Mouse (Mus musculus): ENCODE measurements around the gene Gab1.
A peak's percentile ranks its signal among the peaks of the same experiment; 100 is the strongest.

The Gab1 gene

DNA sequence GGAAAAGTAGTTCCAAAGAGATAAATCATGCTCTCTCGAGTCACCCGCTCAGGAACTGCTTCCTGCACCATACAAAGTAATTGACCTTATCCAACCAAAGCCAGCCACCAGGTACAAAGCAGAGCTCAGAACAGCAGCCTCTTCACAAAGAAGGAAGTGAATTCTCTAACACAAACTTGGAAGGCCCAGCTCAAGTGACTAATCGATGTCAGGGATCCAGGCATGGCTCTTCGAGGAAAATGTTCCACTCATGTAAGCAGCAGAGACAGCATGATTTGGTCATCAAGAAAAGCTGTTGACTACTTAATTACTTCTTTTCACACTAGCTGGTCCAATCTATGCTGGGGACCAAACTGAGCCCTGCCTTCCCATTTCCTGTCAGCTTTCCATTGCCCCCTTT lies 69.4 kb downstream of the Gab1 start:
- no peak for DNase-seq (ENCODE audit: low spot score in 2 of 2)

DNA sequence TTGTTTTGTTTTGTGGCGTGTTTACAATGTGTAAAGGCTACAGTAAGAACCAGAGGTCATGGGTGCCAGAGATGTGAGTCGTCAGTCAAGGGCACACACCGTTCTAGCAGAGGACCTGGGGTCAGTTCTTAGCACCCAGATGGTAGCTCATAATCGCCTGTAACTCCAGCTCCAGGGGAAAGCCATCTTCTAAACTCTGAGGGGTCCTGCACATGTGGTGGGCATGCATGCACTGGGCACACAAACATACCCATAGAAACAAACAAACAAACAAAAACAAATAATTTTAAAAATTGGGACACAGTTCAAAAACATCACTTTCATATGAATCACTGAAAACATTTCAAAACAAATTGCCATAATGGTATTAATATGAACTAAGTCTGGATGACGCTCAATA lies 69.9 kb downstream of the Gab1 start:
- DNase-seq (ENCODE audit: low spot score in 2 of 2), result no peak

DNA sequence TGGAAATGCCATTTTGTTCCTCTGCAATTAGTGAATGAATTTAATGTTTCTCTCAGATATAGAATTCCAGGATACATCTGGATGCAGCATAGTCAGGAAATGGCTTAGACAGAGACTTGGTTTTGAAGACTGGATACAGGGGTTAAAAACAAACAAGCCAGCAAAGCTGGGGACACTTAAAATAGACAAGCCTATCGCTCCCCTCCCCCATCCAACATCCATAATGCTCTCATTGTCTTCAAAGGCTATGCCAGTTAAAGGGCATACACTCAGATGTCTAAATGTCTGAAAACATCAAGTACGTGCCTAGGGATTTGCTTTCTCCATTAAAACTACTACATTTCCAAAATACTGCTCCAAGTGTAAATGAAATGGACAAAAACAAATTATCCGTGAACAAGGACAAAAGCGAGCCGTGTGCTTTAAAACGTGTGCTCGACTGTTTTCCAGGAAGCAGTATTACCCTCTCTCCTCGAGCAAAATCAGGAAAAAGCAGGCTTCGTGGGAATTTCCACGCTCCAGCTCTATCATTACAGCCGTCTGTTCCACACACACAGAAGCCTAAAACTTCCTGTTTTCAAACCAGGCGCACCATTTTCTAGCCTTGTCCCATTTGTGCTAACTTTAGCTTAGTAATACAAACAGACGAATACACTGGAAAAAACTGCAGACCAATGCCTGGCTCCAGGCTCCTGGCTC lies 72.4 kb downstream of the Gab1 start:
- no peak for DNase-seq (ENCODE audit: low spot score in 2 of 2)

DNA sequence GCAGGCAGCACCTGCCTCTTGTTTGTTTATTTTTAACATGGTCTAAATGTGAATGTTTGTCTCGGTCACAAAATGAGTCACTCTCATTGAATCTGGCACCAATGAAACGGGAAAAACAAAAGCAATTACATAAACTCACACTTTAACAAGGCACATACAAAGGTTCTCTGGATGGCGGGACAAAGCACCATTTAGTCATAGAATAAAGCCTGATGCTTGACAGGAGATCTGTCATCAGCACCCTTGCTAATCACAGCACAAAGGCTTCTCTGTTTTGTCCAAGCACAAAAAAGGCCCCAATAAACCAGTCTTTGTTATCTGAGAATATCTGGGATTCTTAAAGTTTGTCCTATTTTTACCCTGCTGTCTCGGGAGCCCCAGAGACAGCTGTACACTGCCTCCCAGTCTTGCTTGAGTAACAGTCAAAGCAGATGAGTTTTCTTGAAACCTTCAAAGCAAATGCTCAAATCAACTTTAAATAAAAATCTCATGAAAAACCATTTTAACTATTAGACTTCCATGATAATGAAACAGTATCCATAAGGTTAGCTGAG lies 76.2 kb downstream of the Gab1 start:
- no peak for DNase-seq (ENCODE audit: low spot score in 2 of 2)

DNA sequence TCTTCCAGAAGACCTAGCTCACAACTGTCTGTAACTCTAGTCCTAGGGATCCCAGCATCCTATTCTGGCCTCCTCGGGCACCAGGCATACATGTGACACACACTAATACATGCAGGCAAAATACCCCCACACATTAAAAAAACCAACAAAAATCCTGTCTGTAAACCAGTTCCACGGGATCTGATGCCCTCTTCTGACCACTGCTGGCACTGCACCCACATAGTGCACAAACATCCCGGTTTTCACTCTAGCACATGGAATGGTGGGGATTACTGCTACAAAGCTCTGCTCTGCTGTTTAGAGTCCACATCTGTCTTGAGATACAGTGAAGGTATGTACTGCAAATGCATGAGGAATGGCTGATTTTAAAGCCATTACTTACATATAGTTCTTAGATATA lies 81.5 kb downstream of the Gab1 start:
- DNase-seq (ENCODE audit: low spot score in 2 of 2), result no peak

DNA sequence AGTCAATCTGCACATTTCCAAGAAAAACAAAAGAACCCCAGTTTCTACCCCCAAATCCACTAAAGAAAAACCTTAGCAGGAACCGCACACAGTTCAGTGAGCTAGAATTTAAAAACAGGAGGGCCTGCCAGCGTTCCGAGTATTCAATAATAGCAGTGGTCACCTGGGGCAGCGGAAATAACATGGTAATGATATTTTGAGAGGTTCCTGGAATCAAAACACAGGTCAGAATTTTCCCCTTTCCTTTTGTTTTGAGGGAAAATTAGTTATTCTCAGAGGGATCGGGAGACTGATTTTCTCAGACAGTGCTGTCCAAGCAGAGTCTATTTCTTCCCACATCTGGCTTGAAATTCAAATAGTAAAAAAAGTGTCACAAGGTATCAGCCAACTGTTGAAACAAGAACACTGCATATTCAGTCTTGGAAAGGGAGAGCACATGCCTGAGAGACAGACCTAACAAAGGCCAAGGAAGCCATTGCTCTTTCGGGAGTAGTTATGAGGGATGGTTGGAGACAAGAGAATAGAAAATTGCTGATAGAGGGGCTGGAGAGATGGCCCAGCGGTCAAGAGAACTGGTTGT lies 82.0 kb downstream of the Gab1 start:
- DNase-seq (ENCODE audit: low spot score in 2 of 2), result no peak

DNA sequence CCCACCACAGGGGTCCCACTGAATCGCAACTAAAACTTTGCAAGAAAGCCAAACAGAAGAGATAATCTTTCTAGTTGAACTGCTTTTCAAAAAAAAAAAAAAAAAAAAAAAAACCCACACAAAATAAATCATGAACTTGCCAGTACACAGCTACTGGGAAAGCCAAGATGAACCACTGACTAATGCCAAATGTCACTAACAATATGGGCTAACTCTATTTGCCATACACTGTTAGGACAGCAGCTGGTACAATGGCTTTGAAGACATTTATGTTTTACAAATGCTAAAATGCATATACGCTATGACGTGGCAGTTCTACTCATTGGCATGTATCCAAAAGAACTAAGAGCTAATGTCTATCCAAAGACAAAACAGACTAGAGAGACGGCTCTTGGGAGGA lies 84.2 kb downstream of the Gab1 start:
- DNase-seq (ENCODE audit: low spot score in 2 of 2), result no peak

DNA sequence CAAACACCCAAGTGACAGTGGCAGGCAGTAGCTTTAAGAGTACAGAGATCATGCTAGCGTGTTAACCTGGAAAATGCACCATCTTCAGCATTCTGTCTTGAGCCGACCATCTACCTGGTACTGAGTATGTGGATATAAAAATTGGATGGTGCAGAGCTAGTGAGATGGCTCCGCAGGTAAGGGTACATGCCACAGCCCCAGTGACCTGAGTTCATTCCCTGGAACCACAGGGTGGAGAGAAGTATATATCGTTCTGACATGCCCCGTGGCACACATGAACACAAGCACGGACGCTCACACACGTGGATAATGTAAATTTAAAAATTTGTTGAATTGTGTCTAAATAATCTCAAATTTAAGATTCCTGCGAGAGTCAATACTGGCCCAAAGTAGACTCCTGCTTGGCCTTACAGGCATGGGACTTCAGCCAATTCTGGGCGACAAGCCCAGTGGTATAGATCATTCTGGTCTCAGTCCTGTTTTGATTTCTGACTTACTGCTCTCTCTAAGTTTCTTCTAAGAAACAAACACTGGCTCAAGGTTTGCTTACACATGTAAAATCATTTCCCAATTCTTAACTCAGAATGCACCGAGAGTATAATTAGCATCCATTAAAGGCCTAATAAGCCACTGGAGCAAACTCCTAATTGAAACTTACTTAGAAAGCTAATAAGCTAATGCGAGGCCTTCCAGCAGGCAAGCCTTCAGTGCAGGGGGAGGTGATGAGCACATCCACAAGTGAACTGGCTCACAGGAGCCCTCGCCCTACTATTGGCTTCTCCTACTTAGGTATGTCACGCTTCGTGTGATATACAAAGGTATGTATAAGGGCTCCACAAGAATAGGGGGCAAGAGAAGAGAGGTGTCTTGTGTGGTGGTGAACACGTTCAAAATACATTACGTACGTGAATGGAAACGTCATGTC lies 85.5 kb downstream of the Gab1 start:
- DNase-seq (ENCODE audit: low spot score in 2 of 2), result no peak

DNA sequence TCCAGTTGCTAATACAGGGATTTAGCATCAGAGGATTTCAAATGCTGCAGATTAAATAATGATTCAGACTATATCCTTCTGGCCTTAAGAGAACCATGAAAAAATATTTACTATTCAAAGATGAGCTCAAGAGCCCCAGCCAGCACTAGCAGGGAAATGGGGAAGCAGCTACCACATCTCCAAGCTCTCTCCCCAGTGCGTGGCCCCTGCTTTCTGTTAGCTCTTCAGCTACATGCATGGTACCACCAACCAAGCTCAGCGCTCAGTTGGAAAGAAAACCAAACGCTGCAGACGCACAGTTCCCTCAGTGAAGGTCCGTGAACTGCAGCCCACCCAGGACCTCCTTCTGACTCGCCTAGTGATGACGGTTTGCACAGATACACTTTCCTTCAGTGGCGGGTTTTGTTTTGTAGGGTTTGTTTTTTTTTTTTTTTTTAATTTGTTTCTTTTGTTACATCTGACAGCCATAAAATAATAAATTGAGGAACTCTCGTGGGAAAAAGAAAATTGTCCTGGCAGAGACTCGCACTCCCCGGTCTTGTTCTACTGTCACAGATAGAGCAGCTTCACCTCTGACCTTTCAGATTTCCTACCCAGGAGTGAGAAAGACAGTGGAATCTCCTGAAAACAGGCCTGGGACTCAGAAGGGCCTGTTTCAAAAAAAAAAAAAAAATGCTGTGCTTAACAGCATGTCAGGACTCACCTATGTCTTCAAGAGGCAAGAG lies 86.4 kb downstream of the Gab1 start:
- DNase-seq (ENCODE audit: low spot score in 2 of 2), result no peak

DNA sequence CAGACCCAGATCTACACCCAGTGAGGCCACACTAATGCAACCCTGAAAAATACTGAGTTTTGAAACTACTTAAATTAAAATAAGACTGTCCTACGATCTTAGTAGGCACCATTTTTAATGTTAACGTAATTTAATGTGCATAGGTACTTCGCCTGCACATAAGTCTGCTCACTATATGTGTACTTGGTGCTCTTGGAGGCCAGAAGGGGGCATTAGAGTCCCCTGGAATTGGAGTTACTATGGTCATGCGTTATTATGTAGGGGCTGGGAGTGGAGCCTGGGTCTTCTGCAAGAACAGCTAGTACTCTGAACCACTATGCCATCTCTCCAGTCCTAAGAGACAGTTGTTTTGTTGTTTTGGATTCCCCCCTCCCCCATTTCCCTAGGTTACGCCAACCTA lies 88.1 kb downstream of the Gab1 start:
- DNase-seq (ENCODE audit: low spot score in 2 of 2), result no peak

DNA sequence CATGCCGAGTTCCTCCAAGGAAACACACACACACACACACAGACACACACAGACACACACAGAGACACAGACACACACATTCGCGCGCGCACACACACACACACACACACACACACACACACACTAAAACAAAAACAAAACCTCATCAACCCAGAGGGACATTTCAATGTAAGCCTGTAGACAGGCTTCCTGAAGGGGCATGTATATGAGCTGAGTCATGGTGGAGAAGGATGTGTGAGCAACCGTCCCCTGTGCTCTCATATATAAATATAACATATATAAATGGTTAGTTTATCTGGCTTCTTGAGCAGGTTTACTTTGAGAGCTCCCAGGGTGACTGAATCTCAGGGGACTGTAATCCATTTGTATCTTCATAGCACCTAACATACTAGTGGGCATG lies 91.0 kb downstream of the Gab1 start:
- DNase-seq (ENCODE audit: low spot score in 2 of 2), result no peak

DNA sequence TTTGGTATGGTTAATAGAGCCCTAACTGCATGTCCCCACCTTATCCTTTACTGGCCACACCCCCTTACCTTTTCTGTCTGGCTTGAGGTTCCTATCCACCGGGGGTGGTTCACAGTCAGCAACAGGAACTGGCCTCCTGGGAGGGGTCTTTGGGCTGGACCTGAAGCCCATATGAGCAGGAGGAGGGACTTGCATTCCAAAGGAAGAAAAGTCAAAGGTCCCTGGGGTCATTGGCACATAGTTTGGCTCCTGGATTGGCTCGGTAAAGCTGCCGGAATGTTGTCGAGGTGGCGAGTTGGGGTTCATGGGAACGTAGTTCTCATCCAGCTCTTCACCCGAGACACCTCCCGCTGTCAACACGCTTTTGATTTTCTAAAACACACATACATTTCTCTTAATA lies 95.8 kb downstream of the Gab1 start:
- DNase-seq (ENCODE audit: low spot score in 2 of 2), result no peak

DNA sequence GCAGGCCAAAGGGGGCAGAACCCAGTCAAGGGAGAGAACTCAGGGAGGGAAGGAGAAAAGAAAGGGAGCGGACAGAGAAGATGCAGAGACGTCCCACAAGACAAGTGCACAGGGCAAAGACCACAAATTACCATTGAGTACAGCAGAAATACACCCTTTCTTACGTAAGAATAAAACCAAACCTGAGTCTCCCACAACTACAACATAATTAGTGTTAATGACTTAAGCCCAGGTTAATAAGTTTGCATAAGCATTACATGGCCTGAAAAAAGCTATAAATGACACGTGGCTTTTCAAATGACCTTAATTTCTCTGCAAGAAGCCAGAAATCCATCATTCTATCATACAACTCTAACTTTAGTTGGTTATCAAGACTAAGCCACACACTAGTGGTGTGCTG lies 97.0 kb downstream of the Gab1 start:
- DNase-seq (ENCODE audit: low spot score in 2 of 2), result no peak

DNA sequence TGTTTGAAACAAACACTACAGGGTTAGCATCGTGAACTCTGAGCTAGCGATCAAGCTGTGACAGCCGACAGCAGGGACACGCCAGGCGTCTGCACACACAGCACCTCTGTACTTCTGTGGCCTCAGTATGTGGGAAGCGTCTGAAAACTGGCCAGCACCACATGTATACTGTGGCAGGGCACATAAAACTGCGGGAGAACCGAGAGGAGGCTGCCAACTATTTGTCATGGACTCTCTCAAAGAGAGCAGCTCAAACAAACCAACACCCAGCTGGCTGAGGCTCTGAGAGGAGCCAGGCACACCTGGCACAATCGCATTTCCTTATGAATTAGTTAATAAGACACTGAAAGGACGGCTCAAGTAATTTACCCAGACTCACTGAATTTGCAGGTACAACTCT lies 99.0 kb downstream of the Gab1 start:
- no peak for DNase-seq (ENCODE audit: low spot score in 2 of 2)

DNA sequence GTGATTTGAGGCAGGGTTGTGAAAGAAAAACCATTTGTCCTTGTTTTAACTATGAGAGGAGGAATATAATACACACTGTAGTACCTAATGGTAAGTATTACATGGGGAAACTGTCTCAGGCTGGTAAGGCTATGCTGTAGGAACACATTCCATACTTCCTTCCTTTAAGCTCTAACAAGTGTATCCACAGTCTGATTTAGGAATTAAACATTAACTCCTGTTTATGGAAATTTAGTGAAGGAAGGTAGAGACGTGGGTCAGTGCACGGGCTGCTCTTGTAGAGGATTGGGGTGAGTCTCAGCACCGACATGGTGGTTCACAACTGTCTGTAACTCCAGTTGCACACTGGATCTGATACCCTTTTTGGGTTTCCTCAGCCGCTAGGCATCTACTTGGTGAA lies 100.0 kb downstream of the Gab1 start:
- DNase-seq (ENCODE audit: low spot score in 2 of 2), result no peak

DNA sequence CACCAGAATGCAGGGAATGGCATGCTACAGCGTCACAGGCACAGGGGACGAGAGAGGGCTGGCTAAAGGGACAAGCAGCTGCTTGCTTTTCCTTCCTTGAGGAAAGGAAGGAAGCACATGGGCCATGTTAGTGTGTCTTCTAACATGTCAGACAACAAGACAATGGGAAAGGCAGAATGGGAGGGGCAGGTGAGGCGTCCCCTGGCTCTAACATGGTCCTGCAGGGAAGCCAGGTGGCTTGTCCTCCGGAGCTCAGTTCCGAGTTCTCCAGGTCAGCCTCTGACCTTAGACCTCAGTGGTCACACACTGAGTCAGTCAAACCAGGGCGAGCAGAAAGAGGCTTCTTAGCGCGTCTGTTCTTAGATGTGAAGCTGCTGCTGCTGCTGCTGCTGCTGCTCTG lies 103.9 kb downstream of the Gab1 start:
- no peak for DNase-seq (ENCODE audit: low spot score in 2 of 2)

DNA sequence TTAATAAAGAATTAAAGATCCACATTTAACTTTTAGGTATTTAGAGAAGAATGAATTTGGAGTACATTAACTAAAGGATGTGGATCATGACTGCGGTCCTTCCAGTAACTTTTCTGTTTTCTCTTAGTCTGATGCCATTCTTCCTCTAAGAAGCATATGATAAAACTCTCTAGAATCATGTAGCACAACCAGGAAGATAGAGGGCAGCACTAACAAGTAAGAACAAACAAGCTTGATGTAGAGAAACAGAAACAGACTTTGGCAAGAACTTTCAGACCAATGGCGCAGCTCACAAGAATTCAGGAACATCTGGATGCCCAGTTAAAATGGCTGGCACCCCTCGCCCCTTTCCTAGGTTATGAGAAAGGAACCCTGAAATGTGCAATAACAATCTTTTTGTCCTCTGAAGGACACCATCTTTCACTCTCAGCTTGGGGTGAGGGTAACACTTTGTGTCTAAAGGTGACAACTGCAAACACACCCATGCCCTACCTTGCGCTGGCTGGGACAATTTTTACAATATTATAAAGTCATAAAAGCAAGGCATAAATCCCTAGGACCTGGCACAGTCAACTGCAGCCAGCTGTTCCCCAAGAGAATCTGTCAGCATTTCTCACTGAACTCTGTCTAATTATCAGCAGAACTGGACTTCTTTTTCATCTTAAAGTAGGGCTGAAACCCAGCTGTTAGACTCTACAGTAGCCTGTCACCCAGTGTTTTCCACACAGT lies 107.4 kb downstream of the Gab1 start:
- DNase-seq (ENCODE audit: low spot score in 2 of 2), result no peak

DNA sequence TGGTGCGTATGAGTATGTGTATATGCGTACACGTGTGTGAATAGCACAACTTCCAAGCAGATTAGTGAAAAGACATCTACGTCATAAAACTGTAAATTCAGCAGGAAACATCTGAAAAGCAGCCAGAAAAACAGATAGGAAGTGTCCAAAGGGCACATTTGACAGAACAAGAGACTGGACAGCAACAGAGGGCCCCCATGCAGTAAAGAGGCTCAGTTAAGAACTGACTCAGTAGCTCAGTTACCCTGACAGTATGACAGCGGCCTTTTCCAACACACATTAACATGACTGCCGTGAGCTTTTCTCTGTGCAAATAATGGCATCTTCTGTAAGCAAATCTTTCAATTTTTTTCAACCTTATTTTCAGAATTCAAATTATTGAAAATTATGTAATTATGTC lies 111.9 kb downstream of the Gab1 start:
- DNase-seq (ENCODE audit: low spot score in 2 of 2), result no peak

DNA sequence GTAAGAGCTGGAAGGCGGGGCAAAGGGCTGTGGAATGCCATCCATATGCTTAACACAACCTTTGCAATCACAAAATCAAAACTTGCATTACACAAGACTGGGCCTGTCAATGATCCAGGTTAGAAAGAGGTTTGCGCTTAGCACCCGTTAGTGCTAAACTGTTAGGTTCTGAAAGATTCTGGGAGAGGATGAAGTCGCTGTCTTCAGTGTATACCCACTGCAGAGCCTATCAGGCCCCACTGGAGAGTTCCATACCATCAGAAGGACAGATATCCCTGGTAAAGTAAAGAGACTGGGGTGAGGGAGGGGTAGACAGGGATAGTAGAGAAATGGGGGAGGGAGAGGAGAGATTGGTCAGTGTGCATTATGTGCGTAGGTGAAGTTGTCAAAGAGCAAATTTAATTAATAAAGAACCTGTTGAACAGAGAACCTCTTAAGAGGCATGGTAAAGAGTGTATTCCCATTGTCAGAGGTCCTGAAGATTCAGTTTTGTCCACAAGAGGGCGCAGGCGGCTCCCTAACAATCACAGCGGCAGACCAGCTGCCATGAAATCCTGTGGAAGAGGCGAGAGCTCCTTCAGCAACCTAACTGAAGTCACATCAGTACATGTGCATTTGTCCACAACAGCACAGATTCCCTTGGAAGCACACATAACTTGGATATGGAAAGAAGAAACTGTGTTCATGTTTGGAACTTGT lies 127.2 kb downstream of the Gab1 start:
- peak; percentile 78 to 86 for DNase-seq (ENCODE audit: low spot score in 2 of 2)

DNA sequence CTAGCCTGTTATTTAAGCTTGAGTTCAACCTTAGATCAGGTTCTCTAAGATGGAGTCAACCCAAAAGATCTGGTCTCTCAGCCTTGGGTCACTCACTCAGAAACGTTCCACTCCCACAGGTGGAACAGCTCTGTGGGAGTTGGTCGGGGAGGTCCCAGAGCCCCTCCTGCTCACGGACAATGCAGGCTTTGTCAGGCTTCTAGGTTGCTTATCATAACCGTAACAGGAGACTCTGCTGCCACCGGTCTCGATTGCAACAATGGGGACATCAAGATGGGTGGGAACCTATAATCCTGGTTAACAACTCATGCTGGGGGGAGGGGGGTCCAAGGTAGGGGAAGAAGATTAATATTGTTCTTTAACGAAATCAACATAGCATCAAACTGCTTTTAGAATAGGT lies 127.9 kb downstream of the Gab1 start:
- DNase-seq (ENCODE audit: low spot score in 2 of 2), result no peak

DNA sequence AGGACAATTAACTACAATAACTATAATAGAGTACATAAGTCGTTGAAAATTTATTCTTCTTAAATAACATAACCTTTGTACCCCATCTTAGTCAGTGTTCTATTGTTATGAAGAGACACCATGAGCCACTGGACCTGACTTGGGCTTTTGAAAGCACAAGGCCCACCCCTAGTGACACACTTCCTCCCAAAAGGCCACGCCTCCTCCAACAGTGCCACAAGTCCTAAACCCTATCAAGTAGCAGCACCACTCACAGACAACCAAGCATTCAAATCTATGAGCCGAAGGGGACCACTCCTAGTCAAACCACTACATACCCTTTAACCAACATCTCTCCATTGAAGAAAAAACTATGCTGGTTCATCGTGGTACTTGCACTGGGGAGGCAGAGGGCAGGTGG lies 131.2 kb downstream of the Gab1 start:
- no peak for DNase-seq (ENCODE audit: low spot score in 2 of 2)
